ENCODE assay signal across 10 mouse cellular contexts in the genomic region with DNA sequence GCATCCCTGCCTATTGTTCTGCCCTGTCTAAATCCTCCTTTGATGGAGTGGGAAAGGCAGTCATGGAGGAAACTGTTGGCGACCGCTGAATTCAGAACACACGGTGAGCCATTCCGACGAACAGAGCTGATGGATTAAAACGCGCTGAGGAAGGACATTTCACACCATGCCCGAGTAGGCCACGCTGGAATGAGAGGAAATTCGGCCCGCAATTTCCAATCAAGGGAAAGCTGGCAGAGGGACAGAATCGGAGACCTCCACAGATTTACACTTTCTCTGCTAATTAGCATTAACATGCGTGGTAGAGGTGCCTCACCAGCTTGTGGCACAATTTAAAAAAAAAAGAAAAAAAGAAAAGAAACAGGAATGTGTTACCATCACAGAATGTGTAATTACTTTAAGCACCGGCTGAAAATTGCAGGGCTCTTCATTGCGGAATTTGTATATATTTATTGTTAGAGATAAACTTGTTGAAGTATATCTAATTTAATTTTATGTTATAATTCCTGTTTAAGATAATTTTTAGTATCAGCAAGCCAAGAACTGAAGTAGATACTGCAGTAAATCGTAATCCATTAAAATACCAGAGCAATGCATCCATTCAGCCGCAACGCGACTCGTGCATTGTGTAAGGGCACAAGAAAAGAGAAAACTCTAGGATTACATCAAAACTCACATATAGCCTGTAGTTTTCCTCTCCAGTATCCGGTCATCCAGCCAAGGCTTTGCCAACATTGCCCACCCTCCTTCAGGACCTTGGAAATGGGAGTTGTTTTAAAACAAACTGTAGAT.
DNase-seq lines count a peak whose midpoint lies in the region; ATAC-seq lines count a peak whose summit lies in the region.
"Had no signal": no experiment of that assay in that cellular context is flagged by ENCODE, and none has a peak within 500 bp of the region (broad histone marks: within the 10 kb centered on the region; RNA-seq: fewer than 3 reads in every experiment).

No protein-coding gene starts in this region.

- no peaks in the 10 kb centered on the region for H3K9me3 ChIP-seq in kidney, embryonic 15.5 days (replicated peaks)
- H3K9me3 ChIP-seq in forebrain, embryonic 12.5 days: no peaks in the 10 kb centered on the region
- H3K9me3 ChIP-seq in midbrain, embryonic 12.5 days: no peaks in the 10 kb centered on the region

- no peak overlapping the region for H3K27ac ChIP-seq in kidney, embryonic 15.5 days
- H3K27ac ChIP-seq in forebrain, embryonic 12.5 days: peak overlapping the region; percentile 61
- H3K27ac ChIP-seq in midbrain, embryonic 12.5 days (replicated peaks): 0 out of 2 replicates have a peak overlapping the region, but pooled peaks have one; percentile 10

- H3K4me2 ChIP-seq in kidney, embryonic 15.5 days: peak overlapping the region; percentile 36
- peak overlapping the region; percentile 49 for H3K4me2 ChIP-seq in forebrain, embryonic 12.5 days
- H3K4me2 ChIP-seq in midbrain, embryonic 12.5 days (replicated peaks): peak overlapping the region; percentile 49

- DNase-seq in kidney, postnatal 10 days: no peak
- peak; percentile 1 for DNase-seq in cerebellum, adult 8-10 months
- DNase-seq in heart, postnatal 10 days: no peak
- no peak for DNase-seq in layer of hippocampus, adult 9-11 months
- DNase-seq: adrenal gland, postnatal 14 days; heart, postnatal 4 days had no signal

- peaks cover 7% of the 10 kb centered on the region; the same call in 1 of the 2 replicates for H3K4me1 ChIP-seq in kidney, embryonic 15.5 days
- peaks cover 8% of the 10 kb centered on the region for H3K4me1 ChIP-seq in forebrain, embryonic 12.5 days
- peaks cover 11% of the 10 kb centered on the region; the same call in 1 of the 2 replicates for H3K4me1 ChIP-seq in midbrain, embryonic 12.5 days

- H3K4me3 ChIP-seq in kidney, embryonic 15.5 days (replicated peaks): 0 out of 2 replicates have a peak overlapping the region, but pooled peaks have one; percentile 3
- peak overlapping the region; percentile 15 for H3K4me3 ChIP-seq in forebrain, embryonic 12.5 days (replicated peaks)
- H3K4me3 ChIP-seq in midbrain, embryonic 12.5 days: peak overlapping the region; percentile 26

- intact Hi-C loops in heart, postnatal 10 days (cut with DNase I): no loop called here

- H3K9ac ChIP-seq in kidney, embryonic 15.5 days: no peak overlapping the region
- peak overlapping the region; percentile 29; the same call in 1 of the 2 replicates for H3K9ac ChIP-seq in forebrain, embryonic 12.5 days
- peak overlapping the region; percentile 37 for H3K9ac ChIP-seq in midbrain, embryonic 12.5 days (replicated peaks)

- no peaks in the 10 kb centered on the region; the same call in 1 of the 2 replicates for H3K27me3 ChIP-seq in kidney, embryonic 15.5 days
- H3K27me3 ChIP-seq in forebrain, embryonic 12.5 days: no peaks in the 10 kb centered on the region
- no peaks in the 10 kb centered on the region for H3K27me3 ChIP-seq in midbrain, embryonic 12.5 days

- no peak for ATAC-seq in kidney, embryonic 15.5 days (replicated peaks; ENCODE audit: low FRiP score)
- ATAC-seq in forebrain, embryonic 12.5 days (ENCODE audit: low FRiP score): peak; percentile 72; the same call in 1 of the 2 replicates
- ATAC-seq in midbrain, embryonic 12.5 days (ENCODE audit: low FRiP score, low read depth): peak; percentile 63
- no peak for ATAC-seq in megakaryocyte, adult 5-6 weeks (ENCODE audit: poor library complexity, severe bottlenecking)

- H3K36me3 ChIP-seq in kidney, embryonic 15.5 days: no peaks in the 10 kb centered on the region
- H3K36me3 ChIP-seq in forebrain, embryonic 12.5 days (replicated peaks): no peaks in the 10 kb centered on the region
- no peaks in the 10 kb centered on the region for H3K36me3 ChIP-seq in midbrain, embryonic 12.5 days

- 46% methylated on average over 21 of the region's 21 CpGs for WGBS in kidney, embryonic 15.5 days
- WGBS in forebrain, embryonic 12.5 days: 20% methylated on average over 21 of the region's 21 CpGs
- 32% methylated on average over 21 of the region's 21 CpGs for WGBS in midbrain, embryonic 12.5 days

Comparison
In these comparisons a context has a peak if more than half of its experiments do, and no peak if none do; other contexts are left out.
1. ATAC-seq: peak in forebrain, embryonic 12.5 days (single experiment) and midbrain, embryonic 12.5 days (single experiment); none in kidney, embryonic 15.5 days (single experiment) and megakaryocyte, adult 5-6 weeks (single experiment).
2. Peak in every context shown above with its lines, with median percentiles within 50 percentile points of each other: H3K4me2 ChIP-seq and H3K4me3 ChIP-seq.